Mouse (Mus musculus): ENCODE measurements at regions not wholly inside any gene's neighbourhood (a gene's known extent, or its start where the extent isn't known, plus 50 kb on each side); places are given as distances from the start of the nearest gene placed in this dataset.

DNA sequence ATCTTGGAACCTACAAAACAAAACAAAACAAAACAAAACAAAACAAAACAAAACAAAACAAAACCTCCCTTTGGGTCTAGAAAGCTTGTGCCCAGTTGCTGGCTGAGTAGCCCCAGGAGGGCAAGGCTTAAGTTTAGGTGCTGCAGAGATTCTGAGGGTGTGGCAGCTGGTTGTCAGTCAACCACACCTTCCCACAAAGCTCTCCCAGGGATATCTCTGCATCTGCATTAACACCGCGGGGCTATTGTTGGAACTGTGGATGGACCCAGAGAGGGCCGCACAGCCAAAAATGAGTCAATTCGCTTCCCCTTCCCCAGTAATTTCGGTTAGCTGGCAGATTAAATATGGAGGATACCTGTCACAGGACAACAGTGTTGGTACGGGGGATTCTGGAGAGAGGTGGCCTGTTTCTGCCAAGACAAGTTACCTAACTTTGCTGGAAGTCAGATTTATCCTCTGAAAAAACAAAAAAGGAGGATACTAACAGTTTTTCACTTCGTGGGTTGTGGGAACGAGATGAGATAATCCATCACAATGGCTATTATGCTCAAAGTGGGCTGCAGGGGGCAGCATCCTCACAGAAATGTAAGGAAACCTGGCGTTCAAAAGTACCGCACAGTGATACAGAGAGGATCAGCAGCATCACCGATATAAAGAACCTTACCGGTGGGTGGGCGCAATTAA lies 96.7 kb downstream of the 1500009L16Rik start:
- DNase-seq (ENCODE audit: low spot score) = peak; percentile 86

DNA sequence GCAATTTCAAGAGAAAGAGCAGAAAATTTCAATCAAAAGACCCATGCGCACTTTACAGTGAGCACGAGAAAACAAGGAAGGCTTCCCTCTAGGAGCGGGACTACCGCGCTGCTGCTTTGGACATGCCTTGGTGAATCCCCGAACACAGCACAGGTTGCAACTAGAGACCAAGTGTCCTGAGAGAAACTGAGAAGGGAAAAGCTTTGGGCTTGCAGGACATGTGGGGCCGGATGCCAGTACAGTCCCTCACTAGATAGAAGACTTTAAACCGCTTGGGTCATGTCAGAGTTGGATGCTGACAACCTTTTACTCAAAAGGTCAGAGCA lies 97.2 kb downstream of the 1500009L16Rik start:
- peak; percentile 38 for DNase-seq (ENCODE audit: low spot score)

DNA sequence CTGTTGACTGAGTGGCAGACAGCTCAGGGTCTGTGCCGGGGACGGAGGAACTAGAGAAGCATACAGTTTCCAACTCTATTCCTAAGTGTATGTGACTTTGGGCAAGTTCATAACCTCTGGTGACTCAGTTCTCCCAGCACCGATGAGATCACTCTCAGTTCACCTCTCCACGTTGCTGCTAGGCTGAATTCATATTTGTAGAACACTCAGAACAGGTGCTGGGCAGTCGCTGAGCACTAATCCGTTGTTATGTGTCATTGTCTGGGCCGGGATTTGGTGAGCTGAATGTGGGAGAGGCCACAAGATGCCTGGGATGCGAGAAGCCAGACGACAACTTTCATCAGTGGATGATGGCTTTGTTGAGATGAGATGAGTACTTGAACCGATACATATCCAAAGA lies 98.4 kb downstream of the 1500009L16Rik start:
- peak; percentile 27 for DNase-seq (ENCODE audit: low spot score)

DNA sequence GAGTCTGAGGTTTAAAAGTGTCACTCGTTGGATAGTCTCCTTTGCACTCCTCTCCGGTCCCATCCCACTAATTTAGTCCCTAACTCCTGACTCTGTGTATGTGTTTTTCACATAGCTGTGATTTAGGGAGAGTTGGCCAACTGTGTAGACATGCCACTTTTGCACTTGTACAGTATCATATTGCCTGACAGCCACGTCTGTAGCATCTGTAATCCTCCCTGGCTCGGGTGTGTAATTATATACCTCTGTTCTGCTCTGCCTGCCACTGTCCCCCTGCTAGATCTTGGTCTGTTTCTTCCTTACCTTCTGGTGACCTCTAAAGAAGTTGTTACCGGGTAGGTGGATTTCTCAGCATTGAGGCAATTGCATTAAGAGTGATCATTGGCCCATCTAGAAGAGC lies 103.4 kb downstream of the 1500009L16Rik start:
- no peak for DNase-seq (ENCODE audit: low spot score)

DNA sequence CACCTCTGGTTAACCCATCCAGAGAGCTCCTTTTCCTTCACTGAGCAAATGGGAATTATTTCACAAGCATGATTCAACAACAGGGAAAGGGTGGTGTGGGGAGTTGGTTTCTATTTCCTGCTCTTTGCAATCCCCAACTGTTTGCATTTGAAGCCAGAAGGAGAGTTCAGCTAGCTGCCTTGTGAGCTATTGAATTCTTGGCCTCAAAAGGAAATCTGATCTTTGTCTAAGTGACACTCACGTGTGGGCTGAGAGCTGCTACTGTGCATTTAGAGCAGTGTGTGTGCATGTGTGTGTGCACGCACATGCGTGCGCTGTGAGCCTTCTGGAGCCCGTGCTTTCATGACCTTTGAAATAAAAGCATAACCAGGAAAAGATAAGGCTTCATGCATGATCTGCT lies 113.7 kb downstream of the 1500009L16Rik start:
- peak; percentile 12 for DNase-seq (ENCODE audit: low spot score)

DNA sequence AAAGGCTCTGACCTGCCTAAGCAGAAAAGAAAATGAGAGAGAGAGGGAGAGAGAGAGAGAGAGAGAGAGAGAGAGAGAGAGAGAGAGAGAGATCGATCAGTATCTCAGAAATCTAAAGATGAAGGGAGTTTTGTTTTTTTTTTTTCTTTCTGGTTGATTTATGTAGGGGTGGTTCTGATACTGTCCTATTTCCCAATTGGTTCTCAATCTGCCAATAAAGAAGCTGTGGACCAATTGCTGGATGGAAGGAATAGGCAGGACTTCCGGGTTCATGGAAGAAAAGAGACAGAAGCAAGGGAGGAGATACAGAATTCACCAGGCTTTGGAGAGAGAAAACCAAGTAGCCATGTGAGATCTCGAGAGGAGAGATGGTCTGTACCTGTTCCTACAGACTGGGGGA lies 117.6 kb downstream of the 1500009L16Rik start:
- peak; percentile 0 for DNase-seq (ENCODE audit: low spot score)

DNA sequence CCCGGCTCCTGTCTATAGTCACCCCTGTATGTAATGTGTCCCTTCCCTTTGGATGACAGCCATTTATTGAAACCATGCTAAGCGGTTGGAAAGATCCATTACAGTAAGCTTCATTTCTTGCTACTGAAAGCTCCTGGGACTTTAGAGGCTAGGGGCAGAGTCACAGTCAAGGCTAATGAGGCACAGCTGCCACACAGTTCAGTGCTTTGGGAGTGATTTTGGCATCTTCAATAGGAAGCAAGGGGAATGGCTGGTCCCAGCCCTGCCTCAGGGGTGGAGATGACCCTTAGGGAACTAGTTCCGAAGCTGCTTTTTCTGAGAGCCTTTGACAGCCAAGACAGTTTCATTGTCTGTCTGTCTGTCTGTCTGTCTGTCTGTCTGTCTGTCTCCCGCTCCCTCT lies 128.2 kb downstream of the 1500009L16Rik start:
- DNase-seq (ENCODE audit: low spot score) = peak; percentile 19

DNA sequence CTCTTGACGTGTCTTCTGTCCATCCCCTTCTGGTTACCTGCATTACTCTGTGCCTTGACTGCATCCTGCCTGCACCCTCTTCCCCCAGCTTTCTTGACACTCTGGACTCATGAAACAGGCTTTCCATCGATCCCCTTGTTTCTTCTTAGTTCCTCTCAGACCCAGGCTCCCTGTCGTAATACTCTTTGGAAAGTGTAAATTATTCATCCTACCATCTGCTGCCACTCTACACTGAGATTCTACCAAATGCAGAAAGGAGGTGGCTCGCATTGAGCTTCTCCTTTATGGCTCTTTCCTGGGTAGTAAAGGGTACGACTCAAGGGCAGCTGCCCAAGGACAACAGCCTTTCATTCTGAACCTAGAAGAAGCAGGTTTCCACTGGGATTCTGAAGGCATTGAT lies 129.5 kb downstream of the 1500009L16Rik start:
- DNase-seq (ENCODE audit: low spot score) = no peak

DNA sequence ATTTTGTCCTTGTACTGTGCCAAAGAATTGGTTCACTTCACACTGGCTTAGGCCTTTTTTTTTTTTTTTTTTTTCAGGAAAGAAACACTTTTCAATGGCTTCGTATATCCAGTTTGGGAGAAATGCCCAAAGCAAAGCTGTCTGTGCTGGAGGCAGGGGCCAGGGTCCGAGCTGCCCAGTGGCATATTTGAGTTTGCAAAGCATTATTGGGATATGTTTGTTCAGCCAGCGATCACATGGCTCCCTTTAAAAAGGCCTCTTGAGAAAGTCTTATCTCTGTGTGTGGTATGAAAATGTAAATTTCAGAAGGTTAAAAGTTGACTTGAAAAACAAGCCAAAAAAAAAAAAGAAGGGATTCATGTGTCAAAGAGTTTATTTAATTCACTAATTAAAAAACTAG lies 130.1 kb downstream of the 1500009L16Rik start:
- peak; percentile 28 for DNase-seq (ENCODE audit: low spot score)

DNA sequence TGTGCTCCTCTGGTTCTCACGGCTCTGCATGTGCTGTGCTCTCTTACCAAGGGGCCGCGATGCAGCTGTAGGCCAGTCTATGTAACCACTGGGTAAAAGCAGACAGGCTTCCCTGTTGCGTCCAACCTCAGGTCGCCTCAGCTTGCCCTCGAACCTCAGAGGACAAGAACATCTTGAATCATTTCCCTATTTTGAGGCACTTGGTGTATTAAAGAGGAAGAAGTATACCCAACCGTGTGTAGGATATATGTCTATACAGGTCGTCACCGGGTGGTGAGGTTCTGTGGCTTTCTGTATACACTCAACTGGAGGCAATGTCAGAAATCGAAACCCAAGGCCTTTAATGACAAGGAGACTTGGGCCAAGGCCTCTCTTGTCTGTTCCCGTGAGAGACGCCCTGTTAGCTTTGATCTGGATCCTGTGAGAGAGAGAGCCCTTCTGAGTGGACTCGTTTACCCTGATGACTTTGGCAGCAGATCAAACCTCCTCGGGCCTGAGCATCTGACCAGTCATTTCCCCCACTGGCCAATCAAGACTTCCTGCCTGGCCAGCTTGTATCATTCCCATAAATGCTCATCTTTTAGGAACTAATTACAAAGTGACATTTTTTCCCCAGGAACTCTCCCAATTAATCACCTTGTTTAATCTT lies 135.3 kb downstream of the 1500009L16Rik start:
- no peak for DNase-seq (ENCODE audit: low spot score)

DNA sequence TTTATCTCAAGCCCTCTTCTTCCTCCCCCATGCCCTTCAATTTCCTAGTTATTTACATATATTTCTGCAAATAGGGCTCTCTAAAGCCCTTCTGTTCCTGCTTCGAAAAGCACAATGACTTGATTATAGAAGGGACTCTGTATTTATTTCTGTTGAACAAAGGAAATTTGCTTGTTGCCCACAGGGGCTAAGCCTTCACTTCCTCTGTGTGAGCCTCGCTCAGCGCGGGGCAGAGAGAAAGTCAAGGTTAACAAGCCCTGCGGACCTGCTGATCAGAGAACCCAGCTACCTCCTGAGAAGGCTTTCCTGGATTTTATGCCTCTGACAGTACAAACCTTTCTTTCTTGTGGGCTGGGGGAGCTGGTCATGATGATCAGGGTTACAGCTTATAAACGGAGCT lies 136.0 kb downstream of the 1500009L16Rik start:
- DNase-seq (ENCODE audit: low spot score) = no peak

DNA sequence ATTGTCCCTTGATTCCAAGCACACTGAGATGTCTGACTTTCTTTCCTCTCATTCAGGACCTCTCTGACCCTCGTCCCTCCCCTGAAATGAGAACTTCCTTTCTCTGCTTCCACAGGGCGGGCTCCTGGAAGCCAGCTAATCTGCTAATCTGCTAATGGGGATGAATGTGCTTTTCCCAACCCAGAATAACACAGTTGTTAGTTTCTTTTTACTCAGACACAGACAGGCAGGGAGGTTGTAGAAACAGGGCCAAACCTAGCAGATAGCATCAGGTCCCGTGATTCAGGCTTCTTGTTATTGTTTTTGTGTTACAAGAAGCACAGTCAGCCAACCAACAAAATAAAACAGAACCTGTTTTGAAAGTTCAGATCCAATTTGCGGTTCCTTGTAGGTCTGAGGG lies 137.0 kb downstream of the 1500009L16Rik start:
- no peak for DNase-seq (ENCODE audit: low spot score)

DNA sequence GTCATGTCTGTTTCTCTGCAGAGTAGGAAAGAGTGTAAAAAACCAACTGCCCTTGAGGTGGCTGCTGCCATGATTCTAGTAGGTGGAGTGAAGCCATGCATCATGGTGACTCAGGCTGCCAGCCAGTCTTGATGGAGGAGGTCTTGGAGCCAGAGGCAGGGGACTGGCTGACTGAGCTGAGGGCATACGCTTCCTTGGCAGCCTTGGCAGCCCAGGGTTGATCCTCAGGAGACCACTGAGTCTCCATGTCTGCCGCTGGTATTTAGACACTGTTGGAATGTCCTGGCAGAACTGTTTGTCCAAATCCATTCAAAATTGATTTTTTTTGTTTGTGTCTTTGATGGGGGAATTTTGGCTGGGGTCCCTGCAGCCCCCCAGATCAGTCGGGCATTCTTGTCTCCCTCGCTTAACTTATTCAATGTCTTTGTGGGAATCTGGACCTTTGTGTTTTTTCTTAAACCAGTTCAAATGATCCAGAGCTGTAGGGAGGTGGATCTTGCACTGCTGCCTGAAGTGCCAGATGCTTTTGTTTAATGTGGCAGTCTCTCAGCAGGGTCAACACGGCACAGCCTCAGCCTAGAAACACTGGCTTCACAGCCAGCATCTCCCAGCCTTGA lies 139.0 kb downstream of the 1500009L16Rik start:
- no peak for DNase-seq (ENCODE audit: low spot score)

DNA sequence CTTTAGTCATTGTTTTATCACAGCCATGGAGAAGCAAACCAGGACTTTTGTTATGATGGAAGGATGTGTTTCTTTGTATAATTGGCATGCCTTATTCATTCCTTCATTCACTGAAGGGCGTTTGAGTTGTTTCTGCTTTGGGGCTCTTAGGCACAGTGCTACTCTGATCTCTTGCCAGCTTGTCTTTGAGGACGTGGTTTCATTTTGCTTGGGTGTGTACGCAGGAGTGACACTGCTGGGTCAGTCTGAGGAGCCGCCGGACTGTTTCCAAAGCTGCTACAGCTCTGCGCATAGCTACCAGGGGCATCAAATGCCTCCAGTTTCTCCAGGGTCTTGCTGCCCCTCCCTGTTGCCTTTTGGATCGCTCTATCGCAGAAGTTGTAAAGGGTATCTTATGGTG lies 141.9 kb downstream of the 1500009L16Rik start:
- no peak for DNase-seq (ENCODE audit: low spot score)

DNA sequence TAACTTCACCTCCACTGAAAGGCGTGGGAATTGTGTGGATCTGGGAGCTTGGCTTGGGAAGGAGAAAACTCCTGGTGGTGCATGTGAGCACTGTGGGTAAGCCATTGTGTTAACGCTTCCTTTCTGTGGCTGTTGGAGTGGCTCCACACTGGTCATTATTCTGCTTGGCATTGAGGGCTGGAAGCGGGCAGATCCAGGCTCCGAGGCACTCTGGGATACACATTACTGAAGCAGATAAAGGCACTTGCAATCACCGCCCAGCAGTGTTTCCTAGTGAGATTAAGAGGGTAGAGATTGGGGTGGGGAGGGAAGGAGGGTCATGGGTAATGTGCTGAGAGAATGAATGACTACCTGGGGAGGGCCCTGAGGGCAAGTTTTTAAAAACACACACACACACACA lies 143.3 kb downstream of the 1500009L16Rik start:
- DNase-seq (ENCODE audit: low spot score) = no peak

DNA sequence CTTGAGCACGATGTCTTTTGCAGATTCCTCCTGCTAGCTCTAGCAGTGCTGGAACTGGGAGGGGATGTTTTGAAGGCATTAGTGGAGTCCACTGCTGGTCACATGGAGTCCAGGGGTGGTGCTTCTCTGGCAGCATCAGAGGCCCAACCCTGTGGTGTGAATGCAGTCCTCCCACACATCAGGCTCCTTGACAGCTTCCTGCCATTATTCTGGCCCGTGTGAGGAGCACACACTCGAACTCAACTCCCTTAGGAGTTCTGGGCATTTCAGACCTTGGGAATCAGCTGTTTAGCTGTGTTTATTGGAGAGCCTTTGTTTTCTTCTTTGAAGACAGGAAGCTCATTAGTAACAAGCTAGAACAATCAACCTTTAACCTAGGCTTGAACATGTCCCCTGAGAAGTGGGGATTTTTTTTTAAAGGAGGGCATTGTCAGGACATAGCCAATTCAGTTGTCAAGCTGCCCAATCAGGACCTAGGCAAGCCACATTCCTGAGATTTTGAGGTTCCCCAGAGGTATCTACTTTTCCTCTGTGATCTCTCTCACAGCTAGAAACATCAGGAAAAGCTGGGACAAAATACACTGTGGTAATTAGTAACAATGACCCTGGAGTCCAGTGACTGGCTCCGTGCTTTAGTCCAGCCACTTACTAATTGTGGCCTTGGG lies 149.2 kb downstream of the 1500009L16Rik start:
- no peak for DNase-seq (ENCODE audit: low spot score)

DNA sequence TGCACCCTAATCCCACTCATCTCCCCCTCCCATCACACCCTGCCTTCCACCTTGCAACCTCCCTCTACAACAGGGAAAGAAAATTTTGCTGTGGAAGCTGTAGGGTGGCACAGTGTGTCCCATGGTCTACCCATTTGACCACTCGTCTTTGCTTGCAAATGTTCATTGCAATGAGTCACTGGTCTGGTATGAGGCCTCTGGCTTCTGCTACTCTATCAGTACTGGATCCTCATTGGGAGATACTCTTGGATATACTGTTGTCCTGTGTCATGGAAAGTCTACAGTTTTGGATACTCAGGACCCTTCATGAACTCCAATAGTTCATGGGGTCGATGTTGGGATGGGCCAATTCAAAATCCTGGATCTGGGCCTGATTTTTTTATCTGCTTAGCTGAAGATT lies 156.1 kb downstream of the 1500009L16Rik start:
- DNase-seq (ENCODE audit: low spot score) = no peak

DNA sequence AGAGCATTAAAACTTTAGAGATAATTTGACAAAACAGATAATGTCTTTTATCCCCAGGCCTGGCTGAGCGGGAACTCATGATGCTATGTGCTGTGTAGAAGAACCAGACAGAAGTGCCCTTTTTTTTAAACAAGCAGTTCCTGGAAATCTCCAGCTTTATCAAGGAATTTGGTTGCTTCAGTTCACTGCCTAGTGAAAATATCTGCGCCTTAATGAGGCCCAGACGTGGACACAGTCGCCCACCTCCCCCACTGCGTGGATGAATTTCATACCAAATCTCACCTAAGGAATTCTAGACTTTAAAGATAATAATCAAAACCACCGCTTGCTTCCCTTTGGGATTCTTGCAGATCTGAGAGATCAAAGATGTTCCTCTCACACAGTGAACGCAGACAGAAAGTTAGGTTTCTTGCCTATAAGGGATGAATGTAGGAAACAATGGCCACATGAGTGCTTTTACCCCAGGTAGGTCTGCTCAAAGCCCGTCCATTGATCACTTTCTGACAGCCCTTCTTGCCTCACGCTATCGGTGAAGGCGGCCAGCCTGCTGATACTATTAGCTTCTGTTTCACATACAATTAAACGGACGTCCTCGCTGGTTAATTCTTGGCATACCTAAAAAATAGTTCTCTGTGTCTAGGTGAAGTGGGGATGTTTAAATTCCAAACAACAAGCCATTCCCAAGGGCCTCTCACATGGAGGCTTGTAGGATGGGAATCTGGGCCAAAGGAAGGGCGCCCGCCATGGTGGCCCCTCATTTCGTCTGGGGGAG lies 159.6 kb downstream of the 1500009L16Rik start:
- no peak for DNase-seq (ENCODE audit: low spot score)

DNA sequence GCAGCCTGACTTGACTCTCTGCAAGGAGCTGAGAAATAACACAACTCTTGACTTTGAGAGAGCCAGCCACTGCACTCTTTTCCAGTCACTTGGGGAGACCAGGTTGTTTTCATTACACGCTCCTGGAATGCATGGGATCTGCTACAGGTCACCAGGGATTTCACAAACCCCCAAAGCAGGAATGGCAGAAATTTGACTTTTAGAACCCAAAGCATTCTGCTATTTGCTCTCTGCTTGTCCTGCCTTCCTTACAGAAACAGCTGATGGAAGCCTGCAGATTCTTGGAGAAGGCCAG lies 160.2 kb downstream of the 1500009L16Rik start:
- DNase-seq (ENCODE audit: low spot score) = no peak

DNA sequence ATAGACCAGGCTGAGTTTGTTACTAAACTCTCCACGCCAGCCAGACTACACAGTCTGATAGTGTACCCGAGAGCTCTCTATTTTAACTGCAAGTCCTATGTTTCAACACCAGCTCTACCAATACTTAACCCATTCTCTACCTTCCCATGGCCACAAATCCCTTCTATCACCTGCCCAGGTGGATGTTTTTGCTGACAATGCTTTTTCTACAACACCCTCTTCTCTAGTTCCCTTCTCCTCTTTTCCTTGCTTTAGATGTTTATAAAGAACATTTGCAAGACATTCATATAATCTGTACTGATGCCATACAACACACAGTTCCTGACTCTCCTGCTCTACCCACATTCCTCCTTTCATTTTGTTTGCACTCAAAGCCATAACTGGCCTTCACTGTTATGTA lies 161.9 kb downstream of the 1500009L16Rik start:
- DNase-seq (ENCODE audit: low spot score) = no peak

DNA sequence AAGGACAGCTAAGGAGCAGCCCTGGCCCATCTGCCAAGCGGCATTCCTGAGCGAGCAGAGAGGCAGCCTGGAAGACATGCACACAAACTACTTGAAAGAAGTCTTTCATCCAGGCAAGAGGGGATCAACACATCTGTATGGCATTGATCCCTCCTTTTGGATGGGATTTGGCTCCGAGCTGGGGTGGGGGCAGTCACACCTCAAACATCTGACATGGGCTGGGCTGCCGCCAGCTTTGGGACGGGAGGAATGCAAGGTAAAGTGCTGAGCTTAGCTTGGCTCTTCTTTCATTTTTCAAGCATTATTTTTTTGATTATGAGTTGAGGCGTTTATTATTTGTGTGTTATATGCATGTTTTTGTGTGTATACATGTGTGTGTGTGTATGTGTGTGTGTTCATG lies 165.9 kb downstream of the 1500009L16Rik start:
- no peak for DNase-seq (ENCODE audit: low spot score)

DNA sequence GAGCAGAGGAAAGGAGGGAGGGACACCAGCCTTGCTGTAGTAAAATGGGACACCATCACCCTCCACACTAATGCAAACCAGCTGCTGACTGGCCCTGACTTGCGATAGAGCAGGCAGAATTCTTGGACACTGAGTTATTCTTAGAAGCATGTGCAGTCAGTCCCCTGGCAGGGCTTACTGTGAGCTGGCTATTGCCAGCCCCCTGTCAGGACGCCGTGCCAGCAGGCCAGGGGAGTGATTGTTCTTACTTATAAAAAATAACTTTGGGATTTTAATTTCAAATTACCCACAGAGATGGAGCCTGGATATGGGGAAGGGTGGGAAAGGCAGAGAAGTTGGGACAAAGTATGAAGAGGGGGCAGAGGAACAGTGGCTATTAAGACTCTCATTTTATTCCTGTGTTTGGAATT lies 173.1 kb downstream of the 1500009L16Rik start:
- DNase-seq (ENCODE audit: low spot score) = no peak

DNA sequence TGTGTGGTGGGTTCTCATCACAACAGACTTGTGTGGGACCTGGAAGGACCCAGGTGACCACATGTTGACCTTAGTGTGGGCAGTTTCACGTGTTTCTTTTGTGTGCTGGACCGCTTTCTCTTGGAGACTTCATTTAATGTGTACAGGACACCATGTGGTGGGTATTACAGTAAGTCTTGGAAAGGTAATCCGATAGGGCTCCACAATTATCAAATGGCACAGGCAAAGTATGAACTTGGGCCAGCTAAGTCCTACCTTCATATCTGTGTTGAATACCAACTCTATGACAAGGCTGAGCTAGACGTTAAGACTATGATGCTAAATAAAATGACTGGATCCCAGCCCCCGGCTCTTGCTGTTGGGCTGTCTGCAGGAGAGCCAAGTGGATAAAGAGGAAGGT lies 173.5 kb downstream of the 1500009L16Rik start:
- no peak for DNase-seq (ENCODE audit: low spot score)

Data from testis, postnatal 10 days (tissue).